35 mouse cellular contexts compared by ENCODE assay signal in the genomic region with DNA sequence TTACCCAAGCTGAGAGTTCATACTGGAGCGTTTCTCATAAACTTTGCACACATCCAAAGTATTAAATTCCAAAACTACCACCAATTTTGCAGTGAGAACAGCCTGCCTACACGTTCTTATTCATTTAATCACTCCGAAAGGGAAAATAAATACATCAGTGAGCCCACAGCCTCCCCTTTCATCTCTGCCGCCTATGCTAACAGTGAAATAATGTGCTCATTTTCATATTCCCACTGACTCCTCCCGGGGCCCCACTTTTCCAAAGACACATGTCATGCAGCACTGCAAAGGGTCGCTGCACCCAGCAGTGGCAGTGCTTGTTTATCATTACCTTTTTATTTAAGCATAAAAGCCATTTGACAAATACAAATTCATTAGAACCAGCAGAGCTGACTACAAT.
"Had no signal": no experiment of that assay in that cellular context is flagged by ENCODE, and none has a peak within 500 bp of the region (broad histone marks: within the 10 kb centered on the region; RNA-seq: fewer than 3 reads in every experiment).

No protein-coding gene starts in this region.

- H3K4me3 ChIP-seq: heart, embryonic 10.5 days; heart, embryonic 12.5 days; heart, embryonic 13.5 days; heart, embryonic 15.5 days; hindbrain, embryonic 10.5 days; hindbrain, embryonic 12.5 days; hindbrain, embryonic 13.5 days; hindbrain, embryonic 15.5 days; intestine, embryonic 15.5 days; kidney, embryonic 15.5 days; layer of hippocampus, adult 2 months had no signal

- H3K36me3 ChIP-seq: heart, embryonic 10.5 days; heart, embryonic 12.5 days; heart, embryonic 13.5 days; heart, embryonic 15.5 days; hindbrain, embryonic 10.5 days; hindbrain, embryonic 12.5 days; hindbrain, embryonic 13.5 days; hindbrain, embryonic 15.5 days; intestine, embryonic 15.5 days; kidney, embryonic 15.5 days had no signal

- H3K4me1 ChIP-seq: hindbrain, embryonic 15.5 days; intestine, embryonic 15.5 days had no signal

- DNase-seq: heart, postnatal 10 days; heart, postnatal 14 days; heart, postnatal 36 days; heart, postnatal 4 days; kidney, adult 11 months; kidney, adult 18-20 months; kidney, adult 2 months; kidney, adult 8-10 months; kidney, adult 9 months; kidney, postnatal 10 days; kidney, postnatal 14 days; kidney, postnatal 25 days; kidney, postnatal 36 days; kidney, postnatal 4 days; layer of hippocampus, adult 9-11 months; layer of hippocampus, postnatal 36 days had no signal

- ATAC-seq: hindbrain, embryonic 16.5 days; hindbrain, postnatal 0 days; inflammation-experienced regulatory T-cells, adult 6 months; intestine, embryonic 15.5 days; intestine, embryonic 16.5 days; intestine, postnatal 0 days had no signal

- H3K9ac ChIP-seq: heart, embryonic 12.5 days; heart, embryonic 13.5 days; heart, embryonic 15.5 days; hindbrain, embryonic 12.5 days; hindbrain, embryonic 13.5 days; hindbrain, embryonic 14.5 days; hindbrain, embryonic 15.5 days; intestine, embryonic 15.5 days; kidney, embryonic 15.5 days had no signal

- H3K27me3 ChIP-seq: heart, embryonic 12.5 days; heart, embryonic 13.5 days; heart, embryonic 15.5 days; hindbrain, embryonic 12.5 days; hindbrain, embryonic 13.5 days; hindbrain, embryonic 15.5 days; intestine, embryonic 15.5 days; kidney, embryonic 15.5 days had no signal

- H3K9me3 ChIP-seq: heart, embryonic 10.5 days; heart, embryonic 12.5 days; heart, embryonic 13.5 days; heart, embryonic 15.5 days; hindbrain, embryonic 10.5 days; hindbrain, embryonic 12.5 days; hindbrain, embryonic 13.5 days; hindbrain, embryonic 15.5 days; intestine, embryonic 15.5 days; kidney, embryonic 15.5 days had no signal

- H3K27ac ChIP-seq: heart, embryonic 10.5 days; heart, embryonic 13.5 days; heart, embryonic 15.5 days; hindbrain, embryonic 10.5 days; hindbrain, embryonic 12.5 days; hindbrain, embryonic 13.5 days; hindbrain, embryonic 14.5 days; hindbrain, embryonic 15.5 days; hindbrain, postnatal 0 days; intestine, embryonic 15.5 days; kidney, embryonic 15.5 days; kidney, postnatal 0 days; layer of hippocampus, adult 2 months had no signal

- H3K4me2 ChIP-seq: heart, embryonic 11.5 days; heart, embryonic 12.5 days; heart, embryonic 13.5 days; heart, embryonic 15.5 days; hindbrain, embryonic 12.5 days; hindbrain, embryonic 13.5 days; hindbrain, embryonic 14.5 days; hindbrain, embryonic 15.5 days; intestine, embryonic 15.5 days; kidney, embryonic 15.5 days had no signal
